Mouse (Mus musculus): ENCODE results near the gene Pfkfb2. TPM values are rescaled to one million over a fixed set of nuclear protein-coding genes. Genes with fewer than 3 reads are reported as not detected.
A peak's percentile ranks its signal among the peaks of the same experiment; 100 is the strongest.

The Pfkfb2 gene
- polyA plus RNA-seq, 1 experiment from 2014 or later, result 7.1 TPM

GRCm38 (mm10) chr1:130737411-130737881 lies 8.4 kb upstream of the Pfkfb2 start:
- Histone ChIP-seq H3K4me2 (peak overlapping the region; percentile 43), H3K9ac (0 out of 2 replicates have a peak overlapping the region, but pooled peaks have one; percentile 19), H3K27me3 (replicated peaks) (no peaks in the 10 kb centered on the region), H3K4me3 (no peak overlapping the region), H3K27ac (peak overlapping the region; percentile 100), H3K9me3 (replicated peaks) (no peaks in the 10 kb centered on the region), H3K4me1 (peaks cover 98% of the 10 kb centered on the region), H3K36me3 (peaks cover 28% of the 10 kb centered on the region)
- WGBS (ENCODE audit: insufficient replicate concordance), result 51% methylated on average over 11 of the region's 11 CpGs
- ATAC-seq, result no peak

GRCm38 (mm10) chr1:130734852-130735251 lies 5.8 kb upstream of the Pfkfb2 start:
- Histone ChIP-seq H3K4me2 (peak overlapping the region; percentile 78), H3K36me3 (peaks cover 24% of the 10 kb centered on the region; the same call in 1 of the 2 replicates), H3K27ac (peak overlapping the region; percentile 90), H3K27me3 (replicated peaks) (no peaks in the 10 kb centered on the region), H3K4me1 (peaks cover 99% of the 10 kb centered on the region), H3K9me3 (replicated peaks) (no peaks in the 10 kb centered on the region), H3K9ac (peak overlapping the region; percentile 65; the same call in 1 of the 2 replicates), H3K4me3 (peak overlapping the region; percentile 65; the same call in 1 of the 2 replicates)
- 77% methylated on average over 8 of the region's 8 CpGs for WGBS (ENCODE audit: insufficient replicate concordance)
- ATAC-seq, result no peak

- no peak for ATAC-seq
- Histone ChIP-seq H3K27ac (peak overlapping the region; percentile 90), H3K4me1 (peaks cover 99% of the 10 kb centered on the region), H3K9me3 (replicated peaks) (no peaks in the 10 kb centered on the region), H3K9ac (peak overlapping the region; percentile 65), H3K36me3 (peaks cover 24% of the 10 kb centered on the region; the same call in 1 of the 2 replicates), H3K4me3 (peak overlapping the region; percentile 65; the same call in 1 of the 2 replicates), H3K27me3 (replicated peaks) (no peaks in the 10 kb centered on the region), H3K4me2 (peak overlapping the region; percentile 78)
- 73% methylated on average over 5 of the region's 5 CpGs for WGBS (ENCODE audit: insufficient replicate concordance)
These were observed 5.4 kb upstream of the Pfkfb2 start for GRCm38 (mm10) chr1:130734452-130734851.

GRCm38 (mm10) chr1:130733671-130734070 lies 4.6 kb upstream of the Pfkfb2 start:
- Histone ChIP-seq H3K9me3 (replicated peaks) (no peaks in the 10 kb centered on the region), H3K4me2 (peak overlapping the region; percentile 78), H3K4me3 (peak overlapping the region; percentile 65), H3K27ac (peak overlapping the region; percentile 90), H3K36me3 (peaks cover 20% of the 10 kb centered on the region; the same call in 1 of the 2 replicates), H3K27me3 (replicated peaks) (no peaks in the 10 kb centered on the region), H3K4me1 (peaks cover 96% of the 10 kb centered on the region), H3K9ac (peak overlapping the region; percentile 65)
- no peak for ATAC-seq
- 74% methylated on average over 4 of the region's 4 CpGs for WGBS (ENCODE audit: insufficient replicate concordance)

GRCm38 (mm10) chr1:130732706-130733658 lies 3.9 kb upstream of the Pfkfb2 start:
- no peaks in the 10 kb centered on the region for H3K27me3 ChIP-seq (replicated peaks)
- WGBS (ENCODE audit: insufficient replicate concordance), result 43% methylated on average over 13 of the region's 13 CpGs
- peak overlapping the region; percentile 65 for H3K4me3 ChIP-seq
- H3K27ac ChIP-seq, result peak overlapping the region; percentile 90
- H3K36me3 ChIP-seq, result peaks cover 13% of the 10 kb centered on the region; the same call in 1 of the 2 replicates
- peak overlapping the region; percentile 78 for H3K4me2 ChIP-seq
- peaks cover 93% of the 10 kb centered on the region for H3K4me1 ChIP-seq
- H3K9ac ChIP-seq, result peak overlapping the region; percentile 65
- no peaks in the 10 kb centered on the region for H3K9me3 ChIP-seq (replicated peaks)
- peak; percentile 36 for ATAC-seq

GRCm38 (mm10) chr1:130731741-130732337 lies 2.8 kb upstream of the Pfkfb2 start, which contains the start of gene AA986860:
Gene AA986860, plus strand, starts transcription at chr1:130731976.
- Histone ChIP-seq H3K36me3 (peaks cover 8% of the 10 kb centered on the region; the same call in 1 of the 2 replicates), H3K9ac (peak within 1 kb of the TSS; percentile 65), H3K4me3 (peak within 1 kb of the TSS; percentile 65), H3K4me1 (peaks cover 82% of the 10 kb centered on the region), H3K27ac (peak within 1 kb of the TSS; percentile 90), H3K4me2 (peak within 1 kb of the TSS; percentile 78), H3K9me3 (replicated peaks) (no peaks in the 10 kb centered on the region), H3K27me3 (replicated peaks) (no peaks in the 10 kb centered on the region)
- ATAC-seq, result peak; percentile 98
- WGBS (ENCODE audit: insufficient replicate concordance), result 13% methylated on average over 10 of the region's 10 CpGs

- H3K4me2 ChIP-seq, result no peak overlapping the region
- H3K4me1 ChIP-seq, result peaks cover 51% of the 10 kb centered on the region
- H3K27me3 ChIP-seq (replicated peaks), result no peaks in the 10 kb centered on the region
- no peak overlapping the region for H3K9ac ChIP-seq
- no peak overlapping the region for H3K4me3 ChIP-seq
- no peak for ATAC-seq
- 87% methylated on average over 3 of the region's 3 CpGs for WGBS (ENCODE audit: insufficient replicate concordance)
- peak overlapping the region; percentile 64; the same call in 1 of the 2 replicates for H3K27ac ChIP-seq
- H3K9me3 ChIP-seq (replicated peaks), result no peaks in the 10 kb centered on the region
- H3K36me3 ChIP-seq, result peaks cover 7% of the 10 kb centered on the region
These were observed 345 bp downstream of the Pfkfb2 start for GRCm38 (mm10) chr1:130728708-130729107.

- peak overlapping the region; percentile 64; the same call in 1 of the 2 replicates for H3K27ac ChIP-seq
- no peak overlapping the region for H3K9ac ChIP-seq
- H3K4me3 ChIP-seq, result no peak overlapping the region
- 21% methylated on average over 1 of the region's 1 CpGs for WGBS (ENCODE audit: insufficient replicate concordance)
- peaks cover 44% of the 10 kb centered on the region for H3K4me1 ChIP-seq
- ATAC-seq, result no peak
- no peak overlapping the region for H3K4me2 ChIP-seq
- peaks cover 14% of the 10 kb centered on the region for H3K36me3 ChIP-seq
- H3K9me3 ChIP-seq (replicated peaks), result no peaks in the 10 kb centered on the region
- no peaks in the 10 kb centered on the region for H3K27me3 ChIP-seq (replicated peaks)
These were observed 983 bp downstream of the Pfkfb2 start for GRCm38 (mm10) chr1:130728070-130728469.

GRCm38 (mm10) chr1:130726396-130726795 lies 2.7 kb downstream of the Pfkfb2 start:
- no peak for ATAC-seq
- no peaks in the 10 kb centered on the region for H3K9me3 ChIP-seq (replicated peaks)
- H3K4me3 ChIP-seq, result no peak overlapping the region
- peaks cover 32% of the 10 kb centered on the region for H3K4me1 ChIP-seq
- H3K36me3 ChIP-seq, result peaks cover 22% of the 10 kb centered on the region
- peak overlapping the region; percentile 30; the same call in 1 of the 2 replicates for H3K27ac ChIP-seq
- no peak overlapping the region for H3K4me2 ChIP-seq
- no peak overlapping the region for H3K9ac ChIP-seq
- WGBS (ENCODE audit: insufficient replicate concordance), result 91% methylated on average over 2 of the region's 2 CpGs
- H3K27me3 ChIP-seq (replicated peaks), result no peaks in the 10 kb centered on the region

GRCm38 (mm10) chr1:130724206-130724605 lies 4.8 kb downstream of the Pfkfb2 start:
- Histone ChIP-seq H3K4me3 (no peak overlapping the region), H3K27ac (no peak overlapping the region), H3K27me3 (replicated peaks) (no peaks in the 10 kb centered on the region), H3K9me3 (replicated peaks) (no peaks in the 10 kb centered on the region), H3K36me3 (peaks cover 31% of the 10 kb centered on the region), H3K4me2 (no peak overlapping the region), H3K4me1 (peaks cover 25% of the 10 kb centered on the region), H3K9ac (no peak overlapping the region)
- ATAC-seq, result no peak
- 88% methylated on average over 5 of the region's 5 CpGs for WGBS (ENCODE audit: insufficient replicate concordance)

- H3K9me3 ChIP-seq (replicated peaks), result no peaks in the 10 kb centered on the region
- peak within 1 kb of the TSS; percentile 95 for H3K9ac ChIP-seq
- 1% methylated on average over 54 of the region's 54 CpGs for WGBS (ENCODE audit: insufficient replicate concordance)
- peak within 1 kb of the TSS; percentile 86 for H3K4me2 ChIP-seq
- H3K27me3 ChIP-seq (replicated peaks), result no peaks in the 10 kb centered on the region
- H3K36me3 ChIP-seq, result peaks cover 36% of the 10 kb centered on the region
- H3K27ac ChIP-seq, result peak within 1 kb of the TSS; percentile 92
- peak; percentile 67 for ATAC-seq
- peaks cover 51% of the 10 kb centered on the region for H3K4me1 ChIP-seq
- H3K4me3 ChIP-seq, result peak within 1 kb of the TSS; percentile 84
These were observed 11.7 kb downstream of the Pfkfb2 start, which contains the start of gene Yod1 for GRCm38 (mm10) chr1:130717291-130717871. Gene Yod1, plus strand, starts transcription at chr1:130717327.

Data from liver, embryonic 12.5 days (tissue).